Comparison of ENCODE assay signal across 12 mouse cellular contexts in the genomic region with DNA sequence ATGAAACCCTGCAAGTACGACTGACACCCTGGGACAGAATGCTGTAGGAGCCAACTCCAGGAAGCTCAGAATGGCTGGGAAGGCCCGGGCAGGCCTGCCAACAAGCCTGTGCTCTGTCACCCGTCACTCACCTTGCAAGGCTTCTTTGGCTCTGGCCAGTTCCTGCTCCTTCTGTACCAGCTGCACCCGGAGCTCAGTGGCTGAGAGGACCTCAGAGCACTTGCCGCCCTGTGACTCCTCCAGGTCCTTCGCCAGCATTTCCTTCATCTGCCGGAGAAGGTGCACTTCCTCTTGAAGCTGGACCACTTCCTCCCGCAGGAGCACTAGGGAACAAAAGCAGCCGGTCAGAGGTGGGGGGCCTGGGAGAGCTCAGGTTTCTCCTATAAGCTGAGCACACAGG. TPM values are rescaled to one million over a fixed set of nuclear protein-coding genes. Genes with fewer than 3 reads are reported as not detected.
A peak's percentile ranks its signal among the peaks of the same experiment; 100 is the strongest.
DNase-seq lines count a peak whose midpoint lies in the region; ATAC-seq and TF ChIP-seq lines count a peak whose summit lies in the region.
"Had no signal": no experiment of that assay in that cellular context is flagged by ENCODE, and none has a peak within 500 bp of the region (broad histone marks: within the 10 kb centered on the region; RNA-seq: fewer than 3 reads in every experiment).

No protein-coding gene starts in this region.

- 0 out of 2 replicates have a peak, but pooled peaks cover 10% of the 10 kb centered on the region for H3K36me3 ChIP-seq in lung, embryonic 14.5 days (ENCODE audit: insufficient read depth)
- H3K36me3 ChIP-seq in kidney, adult 2 months (ENCODE audit: control insufficient read depth, insufficient read depth, low read length) = no peaks in the 10 kb centered on the region

- peak; percentile 28 for ATAC-seq in lung, embryonic 14.5 days (ENCODE audit: insufficient read depth)
- ATAC-seq in megakaryocyte progenitor cell, adult 5-6 weeks (replicated peaks; ENCODE audit: poor library complexity) = peak; percentile 74

- WGBS in lung, embryonic 14.5 days = 38% methylated on average over 9 of the region's 9 CpGs
- WGBS in lung, adult 2 months = 30% methylated on average over 9 of the region's 9 CpGs
- WGBS in kidney, adult 2 months = 33% methylated on average over 9 of the region's 9 CpGs

- DNase-seq in lung, embryonic 14.5 days = peak; percentile 41
- DNase-seq in lung, adult 2 months = no peak
- DNase-seq in heart, adult 9 months (ENCODE audit: low spot score in 2 of 2) = peak; percentile 51 to 63
- DNase-seq in kidney, adult 2 months = peak; percentile 76
- no peak for DNase-seq in adrenal gland, adult (ENCODE audit: inconsistent age in 2 of 2, low spot score in 1 of 2)
- no peak for DNase-seq in retina, embryonic 14.5 days (ENCODE audit: low spot score)
- DNase-seq in cerebellum, adult 11 months = no peak
- DNase-seq: gastrocnemius, postnatal 10 days had no signal

- no peak overlapping the region for H3K9ac ChIP-seq in lung, embryonic 14.5 days
- H3K9ac ChIP-seq: liver, embryonic 14.5 days; stomach, embryonic 15.5 days had no signal

- H3K4me1 ChIP-seq in lung, embryonic 14.5 days (ENCODE audit: insufficient read depth) = peaks cover 11% of the 10 kb centered on the region
- peaks cover 9% of the 10 kb centered on the region for H3K4me1 ChIP-seq in lung, adult 2 months (ENCODE audit: control insufficient read depth, insufficient read depth, low read length)
- H3K4me1 ChIP-seq in kidney, adult 2 months (ENCODE audit: control insufficient read depth, insufficient read depth, low read length) = peaks cover 34% of the 10 kb centered on the region

- TF ChIP-seq CTCF in lung, embryonic 14.5 days (IDR thresholded peaks at IDR 0.05; ENCODE audit: low read depth) = no peak
- TF ChIP-seq CTCF in lung, adult 2 months (IDR thresholded peaks at IDR 0.05; ENCODE audit: insufficient read depth, low read length) = no peak
- TF ChIP-seq CTCF in kidney, adult 2 months (conservative IDR thresholded peaks at IDR 0.05; ENCODE audit: insufficient read depth, insufficient read length, low read depth, low read length) = no peak

- H3K27me3 ChIP-seq in lung, embryonic 14.5 days (ENCODE audit: insufficient read depth, low read length) = no peaks in the 10 kb centered on the region
- no peaks in the 10 kb centered on the region for H3K27me3 ChIP-seq in kidney, adult 2 months (replicated peaks; ENCODE audit: control insufficient read depth, insufficient read depth, low read length)
- H3K27me3 ChIP-seq: stomach, embryonic 15.5 days had no signal

- H3K4me3 ChIP-seq in lung, embryonic 14.5 days (ENCODE audit: low read depth, low read length) = no peak overlapping the region
- H3K4me3 ChIP-seq in lung, adult 2 months (replicated peaks; ENCODE audit: extremely low read depth, low read depth, low read length) = no peak overlapping the region
- no peak overlapping the region for H3K4me3 ChIP-seq in kidney, adult 2 months (ENCODE audit: insufficient read depth, low read depth, low read length)
- H3K4me3 ChIP-seq: erythroblast, embryonic 14.5 days; stomach, embryonic 15.5 days had no signal

- no peaks in the 10 kb centered on the region for H3K9me3 ChIP-seq in lung, embryonic 14.5 days (ENCODE audit: low read depth, low read length)
- H3K9me3 ChIP-seq: stomach, embryonic 15.5 days had no signal

- no peak for TF ChIP-seq POLR2A in lung, adult 2 months (IDR thresholded peaks at IDR 0.05; ENCODE audit: borderline replicate concordance, extremely low read depth, low read depth, low read length)
- TF ChIP-seq POLR2A in kidney, adult 2 months (IDR thresholded peaks at IDR 0.05; ENCODE audit: low read depth, low read length) = no peak

- no peak overlapping the region for H3K4me2 ChIP-seq in lung, embryonic 14.5 days
- H3K4me2 ChIP-seq: stomach, embryonic 15.5 days had no signal

- no peak overlapping the region for H3K27ac ChIP-seq in lung, embryonic 14.5 days (ENCODE audit: low read depth)
- peak overlapping the region; percentile 59 for H3K27ac ChIP-seq in kidney, adult 2 months (ENCODE audit: insufficient read depth, low read depth, low read length)
- H3K27ac ChIP-seq: liver, embryonic 14.5 days; stomach, embryonic 15.5 days had no signal

RNA-seq across cellular contexts. Expression of a gene that starts 29.3 kb away (rescaled TPM):
- 12.8 and 14.1 TPM in 2 replicates for polyA plus RNA-seq in lung, embryonic 14.5 days (2014; fragmentation: Nextera tagmentation; extraction: Ambion mirVana)
- polyA plus RNA-seq in lung, adult 2 months (2012; rRNA removed) = 43.2 and 46.1 TPM in 2 replicates
- 76.1 and 80.8 TPM in 2 replicates for polyA plus RNA-seq in kidney, adult 2 months (2012; rRNA removed)
- total RNA-seq in megakaryocyte progenitor cell, adult 5-6 weeks (2015) = 0.68 and 0.96 TPM in 2 replicates
- total RNA-seq in megakaryocyte progenitor cell, adult 5-6 weeks (2017) = 1.2 and 1.6 TPM in 2 replicates

Comparison
In these comparisons a context has a peak if more than half of its experiments do, and no peak if none do; other contexts are left out.
1. DNase-seq: peak in lung, embryonic 14.5 days (single experiment), heart, adult 9 months (2 of 2) and kidney, adult 2 months (single experiment); none in lung, adult 2 months (single experiment), adrenal gland, adult (0 of 2), retina, embryonic 14.5 days (single experiment) and cerebellum, adult 11 months (single experiment).